Mouse (Mus musculus): ENCODE data around the gene Msrb1.
A peak's percentile ranks its signal among the peaks of the same experiment; 100 is the strongest.

Gene Msrb1

GRCm38 (mm10) chr17:24765016-24765905 is 28.8 kb downstream of the Msrb1 start:
- Histone ChIP-seq H3K9me3 (ENCODE audit: low read length) (no peaks in the 10 kb centered on the region), H3K36me3 (ENCODE audit: insufficient read depth, low read length) (no peaks in the 10 kb centered on the region), H3K4me3 (replicated peaks; ENCODE audit: low read length) (no peak overlapping the region), H3K4me1 (replicated peaks; ENCODE audit: low read depth, low read length) (peaks cover 34% of the 10 kb centered on the region), H3K27me3 (ENCODE audit: insufficient read depth, low read length) (peaks cover 20% of the 10 kb centered on the region)
- TF ChIP-seq POU5F1 (IDR thresholded peaks at IDR 0.05; ENCODE audit: borderline replicate concordance, low read length) = no peak
- TF ChIP-seq CTCF (conservative IDR thresholded peaks at IDR 0.05; ENCODE audit: low read length) = no peak
- no peak for TF ChIP-seq NANOG (IDR thresholded peaks at IDR 0.05; ENCODE audit: borderline replicate concordance, low read length)

GRCm38 (mm10) chr17:24766266-24766875 is 29.9 kb downstream of the Msrb1 start:
- Histone ChIP-seq H3K4me3 (replicated peaks; ENCODE audit: low read length) (no peak overlapping the region), H3K27me3 (ENCODE audit: insufficient read depth, low read length) (peaks cover 18% of the 10 kb centered on the region), H3K36me3 (ENCODE audit: insufficient read depth, low read length) (no peaks in the 10 kb centered on the region), H3K9me3 (ENCODE audit: low read length) (no peaks in the 10 kb centered on the region), H3K4me1 (replicated peaks; ENCODE audit: low read depth, low read length) (peaks cover 27% of the 10 kb centered on the region)
- TF ChIP-seq POU5F1 (IDR thresholded peaks at IDR 0.05; ENCODE audit: borderline replicate concordance, low read length) (no peak), NANOG (IDR thresholded peaks at IDR 0.05; ENCODE audit: borderline replicate concordance, low read length) (no peak), CTCF (conservative IDR thresholded peaks at IDR 0.05; ENCODE audit: low read length) (no peak)

GRCm38 (mm10) chr17:24769146-24769545 is 32.7 kb downstream of the Msrb1 start:
- Histone ChIP-seq H3K27me3 (ENCODE audit: insufficient read depth, low read length) (peaks cover 17% of the 10 kb centered on the region), H3K4me1 (replicated peaks; ENCODE audit: low read depth, low read length) (peaks cover 26% of the 10 kb centered on the region), H3K4me3 (replicated peaks; ENCODE audit: low read length) (no peak overlapping the region), H3K36me3 (ENCODE audit: insufficient read depth, low read length) (no peaks in the 10 kb centered on the region), H3K9me3 (ENCODE audit: low read length) (no peaks in the 10 kb centered on the region)
- TF ChIP-seq CTCF (conservative IDR thresholded peaks at IDR 0.05; ENCODE audit: low read length) (no peak), NANOG (IDR thresholded peaks at IDR 0.05; ENCODE audit: borderline replicate concordance, low read length) (no peak), POU5F1 (IDR thresholded peaks at IDR 0.05; ENCODE audit: borderline replicate concordance, low read length) (no peak)

GRCm38 (mm10) chr17:24773241-24773640 is 36.8 kb downstream of the Msrb1 start:
- Histone ChIP-seq H3K36me3 (ENCODE audit: insufficient read depth, low read length) (no peaks in the 10 kb centered on the region), H3K4me1 (replicated peaks; ENCODE audit: low read depth, low read length) (peaks cover 30% of the 10 kb centered on the region), H3K27me3 (ENCODE audit: insufficient read depth, low read length) (peaks cover 9% of the 10 kb centered on the region), H3K4me3 (replicated peaks; ENCODE audit: low read length) (no peak overlapping the region), H3K9me3 (ENCODE audit: low read length) (no peaks in the 10 kb centered on the region)
- TF ChIP-seq NANOG (IDR thresholded peaks at IDR 0.05; ENCODE audit: borderline replicate concordance, low read length) (no peak), CTCF (conservative IDR thresholded peaks at IDR 0.05; ENCODE audit: low read length) (peak; percentile 48)

GRCm38 (mm10) chr17:24775173-24775572 is 38.7 kb downstream of the Msrb1 start:
- H3K4me1 ChIP-seq (replicated peaks; ENCODE audit: low read depth, low read length) = peaks cover 30% of the 10 kb centered on the region
- no peak overlapping the region for H3K4me3 ChIP-seq (replicated peaks; ENCODE audit: low read length)
- H3K27me3 ChIP-seq (ENCODE audit: insufficient read depth, low read length) = no peaks in the 10 kb centered on the region
- H3K9me3 ChIP-seq (ENCODE audit: low read length) = no peaks in the 10 kb centered on the region
- TF ChIP-seq CTCF (conservative IDR thresholded peaks at IDR 0.05; ENCODE audit: low read length) = no peak
- no peak for TF ChIP-seq POU5F1 (IDR thresholded peaks at IDR 0.05; ENCODE audit: borderline replicate concordance, low read length)
- TF ChIP-seq NANOG (IDR thresholded peaks at IDR 0.05; ENCODE audit: borderline replicate concordance, low read length) = no peak
- H3K36me3 ChIP-seq (ENCODE audit: insufficient read depth, low read length) = no peaks in the 10 kb centered on the region

GRCm38 (mm10) chr17:24777073-24777472 is 40.6 kb downstream of the Msrb1 start:
- TF ChIP-seq NANOG (IDR thresholded peaks at IDR 0.05; ENCODE audit: borderline replicate concordance, low read length) (no peak), POU5F1 (IDR thresholded peaks at IDR 0.05; ENCODE audit: borderline replicate concordance, low read length) (no peak), CTCF (conservative IDR thresholded peaks at IDR 0.05; ENCODE audit: low read length) (no peak)
- H3K9me3 ChIP-seq (ENCODE audit: low read length) = no peaks in the 10 kb centered on the region

GRCm38 (mm10) chr17:24780821-24781220 is 44.4 kb downstream of the Msrb1 start:
- no peaks in the 10 kb centered on the region for H3K36me3 ChIP-seq (ENCODE audit: insufficient read depth, low read length)
- H3K4me3 ChIP-seq (replicated peaks; ENCODE audit: low read length) = no peak overlapping the region
- H3K9me3 ChIP-seq (ENCODE audit: low read length) = no peaks in the 10 kb centered on the region
- peaks cover 7% of the 10 kb centered on the region for H3K4me1 ChIP-seq (replicated peaks; ENCODE audit: low read depth, low read length)
- TF ChIP-seq CTCF (conservative IDR thresholded peaks at IDR 0.05; ENCODE audit: low read length) (no peak), POU5F1 (IDR thresholded peaks at IDR 0.05; ENCODE audit: borderline replicate concordance, low read length) (no peak), NANOG (IDR thresholded peaks at IDR 0.05; ENCODE audit: borderline replicate concordance, low read length) (no peak)
- no peaks in the 10 kb centered on the region for H3K27me3 ChIP-seq (ENCODE audit: insufficient read depth, low read length)

More at GRCm38 (mm10) chr17:24777073-24777472, 40.6 kb downstream of the Msrb1 start:
- H3K4me1 ChIP-seq (replicated peaks; ENCODE audit: low read depth, low read length) = peaks cover 30% of the 10 kb centered on the region
- H3K4me3 ChIP-seq (replicated peaks; ENCODE audit: low read length) = no peak overlapping the region
- no peaks in the 10 kb centered on the region for H3K27me3 ChIP-seq (ENCODE audit: insufficient read depth, low read length)
- H3K36me3 ChIP-seq (ENCODE audit: insufficient read depth, low read length) = no peaks in the 10 kb centered on the region

GRCm38 (mm10) chr17:24792190-24792589 is 55.7 kb downstream of the Msrb1 start:
- TF ChIP-seq NANOG (IDR thresholded peaks at IDR 0.05; ENCODE audit: borderline replicate concordance, low read length) (no peak), POU5F1 (IDR thresholded peaks at IDR 0.05; ENCODE audit: borderline replicate concordance, low read length) (no peak), CTCF (conservative IDR thresholded peaks at IDR 0.05; ENCODE audit: low read length) (no peak)
- Histone ChIP-seq H3K4me3 (replicated peaks; ENCODE audit: low read length) (no peak overlapping the region), H3K4me1 (replicated peaks; ENCODE audit: low read depth, low read length) (peaks cover 8% of the 10 kb centered on the region), H3K36me3 (ENCODE audit: insufficient read depth, low read length) (no peaks in the 10 kb centered on the region), H3K9me3 (ENCODE audit: low read length) (no peaks in the 10 kb centered on the region), H3K27me3 (ENCODE audit: insufficient read depth, low read length) (no peaks in the 10 kb centered on the region)
